Mouse (Mus musculus) left cerebral cortex, postnatal 36 days (tissue): ENCODE measurements around the gene Gm2956. TPM values are rescaled to one million over a fixed set of nuclear protein-coding genes. Genes with fewer than 3 reads are reported as not detected.
"Not testable (repeated sequence)": the region's sequence is repeated elsewhere in the genome, so short reads cannot be mapped to it uniquely, and the experiment has no call there.

Experiments
- DNase-seq, 2 experiments: peaks; one replicate each; pipeline ENCODE4 v3.0.0; 2021 to 2022; ENCODE audit warnings: low spot score in 2 of 2, mixed read lengths in 1 of 2
- intact Hi-C: fragments of 180-260 bp; cut with DNase I; formaldehyde crosslinking; loops from one replicate; pipeline ENCODE4 v1.15.1; 2025
- total RNA-seq, 2 experiments: library from RNA; stranded (reverse); gene quantifications; 2 replicates each; pipeline ENCODE4 v1.2.3; 2021

Gm2956 gene
- under 1 TPM in 1 of 2 experiments, not detected in 1; 0.36 TPM for total RNA-seq

- intact Hi-C loops: not testable (repeated sequence)
- peak in 1 of 2 experiments; percentile 2 for DNase-seq
Observed at GRCm38 (mm10) chr14:3332087-3332677, at the start of gene Gm2956. Gene Gm2956, plus strand, starts transcription at chr14:3332627.

- peak in 1 of 2 experiments; percentile 3 for DNase-seq
- intact Hi-C loops: not testable (repeated sequence)
Observed at GRCm38 (mm10) chr14:3333406-3333805, 979 bp downstream of the Gm2956 start.

- intact Hi-C loops, DNase-seq: not testable (repeated sequence)
Observed at GRCm38 (mm10) chr14:3394793-3395192, 62.4 kb downstream of the Gm2956 start, which contains the start of gene Gm10413. Gene Gm10413, plus strand, starts transcription at chr14:3395093.

Other genes with a start within 250 kb of the Gm2956 start
- gene Gm10340, start 198.6 kb upstream of the Gm2956 start, total RNA-seq: not detected
- gene Gm5795, start 144.4 kb upstream of the Gm2956 start, total RNA-seq: not detected
- 1 to 10 TPM; 5.3 to 5.4 TPM for gene D830030K20Rik, start 124.1 kb upstream of the Gm2956 start, total RNA-seq
- not detected for gene Gm10413, start 62.5 kb downstream of the Gm2956 start, total RNA-seq
- gene Gm10409, start 80.0 kb downstream of the Gm2956 start, total RNA-seq: 1 to 10 TPM; 1.8 to 2.6 TPM
- not detected for gene Gm3005, start 95.5 kb downstream of the Gm2956 start, total RNA-seq
- not detected for gene Gm10408, start 116.8 kb downstream of the Gm2956 start, total RNA-seq